Mouse (Mus musculus): ENCODE measurements around the gene Mcoln3.

DNA sequence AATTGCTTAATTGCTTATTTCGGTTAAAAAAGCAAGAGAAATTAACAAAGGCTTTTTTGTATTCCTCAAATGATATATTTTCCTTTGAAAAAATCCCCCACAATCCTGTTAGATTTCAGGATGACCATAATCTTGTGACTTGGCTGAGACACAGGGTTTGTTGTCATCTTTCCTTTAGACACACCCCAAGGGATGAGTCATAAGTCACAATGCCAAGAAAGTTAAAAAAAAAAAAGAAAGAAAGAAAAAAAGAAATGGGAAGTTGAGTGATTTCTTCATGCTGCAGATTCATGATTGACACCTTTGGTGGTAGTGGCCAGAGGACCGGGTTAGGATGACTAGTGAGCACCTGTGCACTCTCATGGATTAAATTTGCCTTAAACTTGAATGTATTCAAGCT is 6.9 kb upstream of the Mcoln3 start:
- TF ChIP-seq POLR2A (IDR thresholded peaks at IDR 0.05; ENCODE audit: low read depth, low read length) (no peak), CTCF (conservative IDR thresholded peaks at IDR 0.05; ENCODE audit: insufficient read depth, insufficient read length, low read depth, low read length) (no peak)
